ENCODE assay signal across 17 mouse cellular contexts in the genomic region with DNA sequence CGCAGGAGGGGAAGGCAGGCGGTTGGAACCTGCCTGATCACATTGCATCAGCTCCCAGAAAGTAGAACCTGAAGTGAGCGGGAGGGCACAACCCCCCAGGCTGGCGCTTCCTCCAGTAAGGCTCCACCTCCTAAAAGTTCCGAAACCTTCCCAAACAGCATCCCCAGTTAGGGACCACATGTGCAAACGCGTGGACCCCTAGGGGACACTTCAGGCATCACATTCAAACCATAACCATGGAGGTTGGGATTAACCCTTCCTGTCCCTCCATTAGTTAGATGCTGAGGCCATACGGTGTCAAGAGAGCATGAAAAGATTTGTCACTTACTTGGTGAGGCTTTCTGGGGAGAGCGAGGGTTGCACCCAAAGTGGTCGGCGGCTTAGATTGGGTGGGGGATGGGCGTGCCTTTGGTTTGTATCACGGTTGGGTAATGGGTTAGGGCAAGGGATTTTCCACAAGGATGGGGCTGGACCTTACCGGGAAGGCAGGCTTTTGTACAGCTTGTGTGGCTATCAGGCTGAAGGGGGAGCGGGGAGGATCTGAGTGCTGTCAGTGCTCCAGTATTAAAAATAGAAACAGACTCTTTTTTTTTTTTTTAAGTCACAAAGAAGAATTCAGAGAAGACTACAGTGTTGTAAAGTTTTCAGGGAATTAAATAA. TPM values are rescaled to one million over a fixed set of nuclear protein-coding genes. Genes with fewer than 3 reads are reported as not detected.
DNase-seq lines count a peak whose midpoint lies in the region; ATAC-seq and TF ChIP-seq lines count a peak whose summit lies in the region.
"Had no signal": no experiment of that assay in that cellular context is flagged by ENCODE, and none has a peak within 500 bp of the region (broad histone marks: within the 10 kb centered on the region; RNA-seq: fewer than 3 reads in every experiment).

No protein-coding gene starts in this region.

- TF ChIP-seq EP300 in stomach, postnatal 0 days (optimal IDR thresholded peaks at IDR 0.05) = no peak

- no peak overlapping the region for H3K27ac ChIP-seq in heart, embryonic 15.5 days
- H3K27ac ChIP-seq in lung, embryonic 16.5 days (ENCODE audit: low read length) = 0 out of 2 replicates have a peak overlapping the region, but pooled peaks have one; percentile 16
- H3K27ac ChIP-seq in stomach, postnatal 0 days (replicated peaks) = no peak overlapping the region
- H3K27ac ChIP-seq: forebrain, embryonic 12.5 days; hindbrain, embryonic 12.5 days; limb, embryonic 15.5 days; neural tube, embryonic 12.5 days had no signal

- H3K36me3 ChIP-seq in heart, embryonic 15.5 days = 0 out of 2 replicates have a peak, but pooled peaks cover 5% of the 10 kb centered on the region
- peaks cover 3% of the 10 kb centered on the region; the same call in 1 of the 2 replicates for H3K36me3 ChIP-seq in lung, embryonic 16.5 days (ENCODE audit: control insufficient read depth, insufficient read depth, low read length)
- no peaks in the 10 kb centered on the region for H3K36me3 ChIP-seq in stomach, postnatal 0 days (ENCODE audit: control insufficient read depth, insufficient read depth, low read length)
- H3K36me3 ChIP-seq: forebrain, embryonic 12.5 days; hindbrain, embryonic 12.5 days; neural tube, embryonic 12.5 days had no signal

- H3K27me3 ChIP-seq in heart, embryonic 15.5 days = no peaks in the 10 kb centered on the region
- H3K27me3 ChIP-seq in lung, embryonic 16.5 days (ENCODE audit: control insufficient read depth, insufficient read depth, low read depth, low read length) = no peaks in the 10 kb centered on the region
- H3K27me3 ChIP-seq in stomach, postnatal 0 days (ENCODE audit: control insufficient read depth, insufficient read depth, low read length) = no peaks in the 10 kb centered on the region
- H3K27me3 ChIP-seq: forebrain, embryonic 12.5 days; hindbrain, embryonic 12.5 days; limb, embryonic 15.5 days; neural tube, embryonic 12.5 days had no signal

- no peak for DNase-seq in heart, postnatal 36 days
- DNase-seq in lung, postnatal 25 days (ENCODE audit: low spot score) = no peak
- DNase-seq in R1 (ENCODE audit: low read depth, low spot score) = peak; percentile 84
- no peak for DNase-seq in stomach, postnatal 0 days (ENCODE audit: low spot score)
- DNase-seq in gastrocnemius, adult 8-10 months (ENCODE audit: low spot score in 2 of 2) = no peak
- DNase-seq: adrenal gland, postnatal 10 days; cerebellum, adult 11-12 months; cerebellum, postnatal 25 days; gastrocnemius, postnatal 36 days; liver, postnatal 0 days had no signal

- intact Hi-C loops in heart, postnatal 36 days (cut with DNase I) = no loop called here

- H3K4me3 ChIP-seq in heart, embryonic 15.5 days = no peak overlapping the region
- H3K4me3 ChIP-seq in lung, embryonic 16.5 days (ENCODE audit: low read length) = no peak overlapping the region
- no peak overlapping the region for H3K4me3 ChIP-seq in stomach, postnatal 0 days (ENCODE audit: low read depth, low read length)
- H3K4me3 ChIP-seq: forebrain, embryonic 12.5 days; hindbrain, embryonic 12.5 days; limb, embryonic 15.5 days; neural tube, embryonic 12.5 days had no signal

- TF ChIP-seq CTCF in stomach, postnatal 0 days (IDR thresholded peaks at IDR 0.05; ENCODE audit: low read depth) = 0 out of 2 replicates have a peak, but pooled peaks have one; percentile 15

- peak overlapping the region; percentile 26; the same call in 1 of the 2 replicates for H3K4me2 ChIP-seq in heart, embryonic 15.5 days
- no peak overlapping the region for H3K4me2 ChIP-seq in lung, embryonic 16.5 days (ENCODE audit: low read depth, low read length)
- no peak overlapping the region for H3K4me2 ChIP-seq in stomach, postnatal 0 days (replicated peaks; ENCODE audit: low read depth)
- H3K4me2 ChIP-seq: forebrain, embryonic 12.5 days; hindbrain, embryonic 12.5 days; limb, embryonic 15.5 days; neural tube, embryonic 12.5 days had no signal

- H3K9ac ChIP-seq in heart, embryonic 15.5 days = no peak overlapping the region
- H3K9ac ChIP-seq in lung, embryonic 16.5 days (ENCODE audit: low read length) = no peak overlapping the region
- H3K9ac ChIP-seq in stomach, postnatal 0 days (ENCODE audit: low read length) = no peak overlapping the region
- H3K9ac ChIP-seq: forebrain, embryonic 12.5 days; hindbrain, embryonic 12.5 days; limb, embryonic 15.5 days; liver, postnatal 0 days; neural tube, embryonic 12.5 days had no signal

- peaks cover 12% of the 10 kb centered on the region; the same call in 1 of the 2 replicates for H3K4me1 ChIP-seq in heart, embryonic 15.5 days (replicated peaks)
- H3K4me1 ChIP-seq in lung, embryonic 16.5 days (replicated peaks; ENCODE audit: control insufficient read depth, insufficient read depth, low read length) = peaks cover 4% of the 10 kb centered on the region
- H3K4me1 ChIP-seq in stomach, postnatal 0 days (replicated peaks; ENCODE audit: control insufficient read depth, insufficient read depth) = no peaks in the 10 kb centered on the region
- H3K4me1 ChIP-seq: forebrain, embryonic 12.5 days; neural tube, embryonic 12.5 days had no signal

- WGBS in heart, embryonic 15.5 days = 58% methylated on average over 15 of the region's 15 CpGs
- 73% methylated on average over 15 of the region's 15 CpGs for WGBS in lung, embryonic 16.5 days
- 77% methylated on average over 15 of the region's 15 CpGs for WGBS in stomach, postnatal 0 days

- H3K9me3 ChIP-seq in heart, embryonic 15.5 days (replicated peaks) = peaks cover 4% of the 10 kb centered on the region; the same call in 1 of the 2 replicates
- peaks cover 13% of the 10 kb centered on the region for H3K9me3 ChIP-seq in lung, embryonic 16.5 days (ENCODE audit: control insufficient read depth, low read length)
- 0 out of 2 replicates have a peak, but pooled peaks cover 2% of the 10 kb centered on the region for H3K9me3 ChIP-seq in stomach, postnatal 0 days (ENCODE audit: control insufficient read depth, low read length)
- H3K9me3 ChIP-seq: limb, embryonic 15.5 days had no signal

- no peak for ATAC-seq in heart, embryonic 15.5 days (replicated peaks; ENCODE audit: insufficient number of reproducible peaks, insufficient read depth, low FRiP score, low read depth)
- ATAC-seq in lung, embryonic 16.5 days (ENCODE audit: low read depth) = peak; percentile 76
- no peak for ATAC-seq in stomach, postnatal 0 days (ENCODE audit: low FRiP score, low TSS enrichment)
- ATAC-seq: liver, postnatal 0 days had no signal

RNA-seq across cellular contexts. Expression of a gene that starts 16.5 kb away (rescaled TPM):
- polyA plus RNA-seq in heart, embryonic 15.5 days (2015; fragmentation: Nextera tagmentation; extraction: Ambion mirVana) = 19.0 and 32.3 TPM in 2 replicates
- total RNA-seq in heart, postnatal 36 days (2021) = 1 to 10 TPM; 4.5 to 7.9 TPM
- polyA plus RNA-seq in lung, embryonic 16.5 days (2015; fragmentation: Nextera tagmentation; extraction: Ambion mirVana) = 44.4 and 49.7 TPM in 2 replicates
- polyA plus RNA-seq in stomach, postnatal 0 days (2015; fragmentation: Nextera tagmentation; extraction: Ambion mirVana) = 8.7 and 11.7 TPM in 2 replicates
- under 1 TPM; 0.22 to 0.65 (median 0.38) TPM for total RNA-seq in gastrocnemius, adult 8-10 months (2022)
- total RNA-seq: monocyte, adult 5-6 weeks had no signal
